Mouse (Mus musculus): ENCODE measurements around the gene Hsd17b11.

DNA sequence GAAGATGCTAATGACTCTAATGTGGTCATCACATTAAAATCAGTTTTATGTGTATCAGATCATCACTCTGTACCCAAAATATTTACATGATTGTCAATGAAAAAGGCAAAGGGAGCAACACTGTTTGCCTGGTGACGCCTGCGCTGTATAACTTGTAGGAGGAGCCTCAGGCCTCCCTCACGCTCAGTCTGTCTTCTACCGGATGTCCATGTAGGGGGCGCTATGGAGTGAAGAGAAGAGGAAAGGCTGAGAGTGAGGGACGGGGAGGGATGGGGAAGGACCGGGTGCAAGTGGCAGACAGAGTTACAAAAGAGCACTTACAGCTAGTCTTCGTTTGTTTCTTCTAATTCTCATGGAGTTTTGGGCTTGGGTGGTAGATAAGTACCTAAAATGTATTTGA is 31.2 kb upstream of the Hsd17b11 start:
- TF ChIP-seq CTCF (conservative IDR thresholded peaks at IDR 0.05; ENCODE audit: low read length) (peak; percentile 32), NANOG (IDR thresholded peaks at IDR 0.05; ENCODE audit: borderline replicate concordance, low read length) (no peak), POU5F1 (IDR thresholded peaks at IDR 0.05; ENCODE audit: borderline replicate concordance, low read length) (no peak)

Data from E14TG2a.4 (cell line).